Mouse (Mus musculus) intestine, embryonic 14.5 days (tissue): ENCODE data around the gene Ramp1. TPM values are rescaled to one million over a fixed set of nuclear protein-coding genes. Genes with fewer than 3 reads are reported as not detected.

Source experiments
- ATAC-seq: fragments of 200-750 bp; cut with Nextera tagmentation; replicated peaks from 2 replicates; pipeline ENCODE4 v1.8.0; 2017; ENCODE audit warnings: low read depth, moderate number of reproducible peaks, moderate TSS enrichment, moderate library complexity; ENCODE audit not compliant: low FRiP score, low TSS enrichment
- DNase-seq: peaks from one replicate; pipeline ENCODE4 v3.0.0-alpha.2; 2018; ENCODE audit warnings: low spot score
- H3K27ac ChIP-seq: fragments of 300-500 bp; sonication (generic); 2 replicates; pipeline ENCODE4 v1.5.1; 2014; ENCODE audit warnings: low read depth, mild to moderate bottlenecking, control low read depth
- H3K27me3 ChIP-seq: fragments of 300-500 bp; sonication (generic); replicated peaks from 2 replicates; pipeline ENCODE4 v1.6.1; 2014; ENCODE audit warnings: low read length, control low read depth; ENCODE audit not compliant: control insufficient read depth, insufficient read depth
- H3K36me3 ChIP-seq: fragments of 300-500 bp; sonication (generic); 2 replicates; pipeline ENCODE4 v1.6.1; 2014; ENCODE audit warnings: low read length, control low read depth; ENCODE audit not compliant: control insufficient read depth, insufficient read depth
- H3K4me1 ChIP-seq: fragments of 300-500 bp; sonication (generic); replicated peaks from 2 replicates; pipeline ENCODE4 v1.6.1; 2014; ENCODE audit warnings: low read length, control low read depth, mixed read lengths; ENCODE audit not compliant: control insufficient read depth, insufficient read depth
- H3K4me2 ChIP-seq: fragments of 300-500 bp; sonication (generic); 2 replicates; pipeline ENCODE4 v1.6.1; 2014; ENCODE audit warnings: low read length
- H3K4me3 ChIP-seq: fragments of 300-500 bp; sonication (generic); 2 replicates; pipeline ENCODE4 v1.5.1; 2014; ENCODE audit warnings: low read depth, low read length, control low read depth, mixed read lengths
- H3K9ac ChIP-seq: fragments of 300-500 bp; sonication (generic); 2 replicates; pipeline ENCODE4 v1.6.1; 2014; ENCODE audit warnings: mild to moderate bottlenecking, low read length
- H3K9me3 ChIP-seq: fragments of 300-500 bp; sonication (generic); 2 replicates; pipeline ENCODE4 v1.6.1; 2016; ENCODE audit warnings: low read length, control low read depth; ENCODE audit not compliant: control insufficient read depth
- WGBS: fragments of 180-500 bp; shearing (Covaris S2); extraction: QIAGEN DNeasy Blood & Tissue Kit; methylation state at CpG from one replicate; pipeline ENCODE4 v1.1.7; 2014; 5-methylcytosine and 5-hydroxymethylcytosine counted together
- polyA plus RNA-seq: library from polyadenylated mRNA; unstranded; fragments of >200 nt; fragmentation: Nextera tagmentation; extraction: Ambion mirVana; gene quantifications from 2 replicates; pipeline ENCODE4 v1.2.1, GENCODE M21; 2014

Gene Ramp1
- polyA plus RNA-seq, 1 experiment from 2014 or later: 6.0 TPM

- DNase-seq: peak; percentile 90
- under 1% methylated on average over 43 of the region's 43 CpGs for WGBS
Observed at GRCm38 (mm10) chr1:91249564-91250414, 70.2 kb downstream of the Ramp1 start, which contains the start of gene Ube2f. Gene Ube2f (plus strand): TSS chr1:91250304.

GRCm38 (mm10) chr1:91250415-91251147 lies 71.0 kb downstream of the Ramp1 start:
- peak; percentile 66 for DNase-seq
- H3K36me3 ChIP-seq: peaks cover 10% of the 10 kb centered on the region; the same call in 1 of the 2 replicates
- H3K9ac ChIP-seq: peak overlapping the region; percentile 93
- no peaks in the 10 kb centered on the region for H3K9me3 ChIP-seq
- whole genome bisulfite sequencing: under 1% methylated on average over 57 of the region's 70 CpGs
- peaks cover 14% of the 10 kb centered on the region for H3K4me1 ChIP-seq
- H3K27me3 ChIP-seq: no peaks in the 10 kb centered on the region
- H3K4me3 ChIP-seq: peak overlapping the region; percentile 94
- ATAC-seq: peak; percentile 57
- peak overlapping the region; percentile 85 for H3K4me2 ChIP-seq
- peak overlapping the region; percentile 89 for H3K27ac ChIP-seq

More at GRCm38 (mm10) chr1:91249564-91250414, 70.2 kb downstream of the Ramp1 start, which contains the start of gene Ube2f:
- Histone ChIP-seq H3K9ac (peak within 1 kb of the TSS; percentile 93), H3K4me3 (peak within 1 kb of the TSS; percentile 94), H3K4me2 (peak within 1 kb of the TSS; percentile 87), H3K4me1 (peaks cover 14% of the 10 kb centered on the region), H3K36me3 (peaks cover 5% of the 10 kb centered on the region; the same call in 1 of the 2 replicates), H3K9me3 (no peaks in the 10 kb centered on the region), H3K27ac (peak within 1 kb of the TSS; percentile 89), H3K27me3 (no peaks in the 10 kb centered on the region)
- ATAC-seq: peak; percentile 100

DNA sequence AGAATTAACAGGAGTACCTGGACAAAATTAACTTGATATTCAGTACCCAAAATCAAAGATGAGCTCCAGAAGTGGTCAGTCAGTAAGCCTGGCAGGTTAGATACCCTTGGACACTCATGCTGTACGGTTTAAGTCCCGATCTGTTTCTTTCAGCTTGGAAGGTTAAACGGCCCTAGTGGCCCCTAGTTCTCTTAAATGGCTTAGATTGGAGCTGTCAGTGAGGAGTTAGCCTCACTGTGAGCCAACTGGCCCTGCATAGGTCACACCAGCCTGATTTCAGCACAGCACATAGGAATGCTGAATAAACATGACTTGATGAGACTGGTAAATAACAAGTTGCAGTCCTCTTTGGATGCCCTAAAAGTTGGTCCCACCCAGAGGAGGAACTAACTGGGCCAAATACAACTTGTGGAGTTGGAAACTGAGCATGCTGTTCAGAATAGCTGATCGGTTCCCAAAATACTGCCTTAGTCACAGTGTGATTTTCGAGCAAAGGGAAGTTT lies 71.6 kb downstream of the Ramp1 start:
- H3K4me1 ChIP-seq: peaks cover 14% of the 10 kb centered on the region
- WGBS: 53% methylated on average over 5 of the region's 5 CpGs
- H3K4me2 ChIP-seq: peak overlapping the region; percentile 85
- H3K9me3 ChIP-seq: no peaks in the 10 kb centered on the region
- H3K4me3 ChIP-seq: peak overlapping the region; percentile 94
- DNase-seq: peak; percentile 56
- no peak for ATAC-seq
- 0 out of 2 replicates have a peak overlapping the region, but pooled peaks have one; percentile 89 for H3K27ac ChIP-seq
- no peaks in the 10 kb centered on the region for H3K27me3 ChIP-seq
- H3K36me3 ChIP-seq: peaks cover 13% of the 10 kb centered on the region; the same call in 1 of the 2 replicates
- peak overlapping the region; percentile 93 for H3K9ac ChIP-seq

DNA sequence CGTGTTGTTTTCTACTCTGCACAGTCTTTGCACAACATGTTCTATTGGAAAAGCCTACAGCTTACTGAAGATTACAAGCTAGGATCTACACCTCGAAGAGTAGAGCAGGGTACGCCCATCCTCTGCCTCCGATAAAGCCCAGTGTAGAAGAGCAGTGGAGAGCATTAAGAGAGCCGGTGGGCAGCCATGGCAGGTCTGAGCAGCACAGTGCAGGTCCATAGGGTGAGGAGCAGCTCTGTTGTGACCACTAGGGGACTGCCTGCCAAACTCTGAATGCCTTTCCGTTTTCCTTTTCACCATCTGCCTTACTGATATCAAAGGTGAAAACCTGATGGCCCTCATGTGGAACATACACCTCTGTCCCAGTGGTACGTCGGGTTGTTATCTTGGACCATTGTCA lies 72.3 kb downstream of the Ramp1 start:
- Histone ChIP-seq H3K4me3 (no peak overlapping the region), H3K27ac (no peak overlapping the region), H3K4me2 (peak overlapping the region; percentile 85; the same call in 1 of the 2 replicates), H3K9me3 (no peaks in the 10 kb centered on the region), H3K36me3 (peaks cover 15% of the 10 kb centered on the region; the same call in 1 of the 2 replicates), H3K27me3 (no peaks in the 10 kb centered on the region), H3K4me1 (peaks cover 14% of the 10 kb centered on the region), H3K9ac (no peak overlapping the region)
- DNase-seq: peak; percentile 52
- no peak for ATAC-seq
- 65% methylated on average over 8 of the region's 8 CpGs for WGBS

- H3K27ac ChIP-seq: no peak overlapping the region
- no peak overlapping the region for H3K9ac ChIP-seq
- no peak overlapping the region for H3K4me3 ChIP-seq
- no peak for ATAC-seq
- H3K27me3 ChIP-seq: no peaks in the 10 kb centered on the region
- peaks cover 15% of the 10 kb centered on the region; the same call in 1 of the 2 replicates for H3K36me3 ChIP-seq
- no peak overlapping the region for H3K4me2 ChIP-seq
- H3K4me1 ChIP-seq: peaks cover 2% of the 10 kb centered on the region; the same call in 1 of the 2 replicates
- H3K9me3 ChIP-seq: no peaks in the 10 kb centered on the region
- DNase-seq: no peak
Observed at GRCm38 (mm10) chr1:91257918-91258317, 78.3 kb downstream of the Ramp1 start.

DNA sequence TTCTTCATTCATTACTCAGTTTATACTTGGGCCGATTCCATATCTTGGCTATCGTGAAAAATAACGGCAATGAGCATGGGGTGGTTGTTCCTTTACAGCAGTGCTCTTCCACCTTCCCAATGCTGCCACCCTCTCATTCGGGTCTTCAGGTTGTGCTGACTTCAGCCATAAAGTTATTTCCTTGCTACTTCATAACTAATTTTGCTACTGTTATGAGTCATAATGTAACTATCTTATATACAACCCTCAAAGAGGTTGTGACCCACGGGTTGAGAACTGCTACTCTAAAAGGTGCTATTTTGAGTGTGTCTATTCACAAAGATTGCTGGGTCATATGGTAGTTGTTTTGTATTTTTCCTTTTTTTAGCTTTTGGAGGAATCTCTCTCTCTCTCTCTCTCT lies 80.2 kb downstream of the Ramp1 start:
- Histone ChIP-seq H3K9me3 (no peaks in the 10 kb centered on the region), H3K4me3 (no peak overlapping the region), H3K27me3 (no peaks in the 10 kb centered on the region), H3K27ac (no peak overlapping the region), H3K36me3 (peaks cover 10% of the 10 kb centered on the region; the same call in 1 of the 2 replicates), H3K9ac (no peak overlapping the region), H3K4me1 (no peaks in the 10 kb centered on the region; the same call in 1 of the 2 replicates), H3K4me2 (no peak overlapping the region)
- ATAC-seq (no peak), DNase-seq (no peak)
- 86% methylated on average over 5 of the region's 5 CpGs for WGBS

- Histone ChIP-seq H3K4me3 (no peak overlapping the region), H3K4me2 (no peak overlapping the region), H3K27me3 (no peaks in the 10 kb centered on the region), H3K4me1 (no peaks in the 10 kb centered on the region; the same call in 1 of the 2 replicates), H3K9ac (no peak overlapping the region), H3K36me3 (peaks cover 18% of the 10 kb centered on the region), H3K9me3 (no peaks in the 10 kb centered on the region), H3K27ac (no peak overlapping the region)
- WGBS: 88% methylated on average over 7 of the region's 7 CpGs
- DNase-seq (no peak), ATAC-seq (no peak)
Observed at GRCm38 (mm10) chr1:91262508-91262907, 82.9 kb downstream of the Ramp1 start.

GRCm38 (mm10) chr1:91272260-91272659 lies 92.6 kb downstream of the Ramp1 start:
- H3K27me3 ChIP-seq: no peaks in the 10 kb centered on the region
- no peaks in the 10 kb centered on the region for H3K4me1 ChIP-seq
- 79% methylated on average over 2 of the region's 2 CpGs for WGBS
- no peak overlapping the region for H3K27ac ChIP-seq
- H3K4me2 ChIP-seq: no peak overlapping the region
- H3K9ac ChIP-seq: no peak overlapping the region
- no peak overlapping the region for H3K4me3 ChIP-seq
- DNase-seq (no peak), ATAC-seq (no peak)
- peaks cover 21% of the 10 kb centered on the region for H3K36me3 ChIP-seq
- no peaks in the 10 kb centered on the region for H3K9me3 ChIP-seq
